Mouse (Mus musculus) spleen, postnatal 4 days (tissue): ENCODE results near the gene Gm11444.

Experiments used
- DNase-seq, 2 experiments: peaks; one replicate each; pipeline ENCODE4 v3.0.0; 2022; ENCODE audit warnings: low spot score in 2 of 2

The Gm11444 gene

GRCm38 (mm10) chr11:85857997-85858698 is 8.0 kb upstream of the Gm11444 start:
- no peak for DNase-seq

GRCm38 (mm10) chr11:85850758-85851157 is 625 bp upstream of the Gm11444 start:
- DNase-seq = no peak

- peak; percentile 50 to 77 for DNase-seq
Observed at GRCm38 (mm10) chr11:85849037-85849436, 1.1 kb downstream of the Gm11444 start.

- DNase-seq = no peak
Observed at GRCm38 (mm10) chr11:85846509-85846908, 3.6 kb downstream of the Gm11444 start.

- DNase-seq = no peak
Observed at GRCm38 (mm10) chr11:85845921-85846320, 4.2 kb downstream of the Gm11444 start.

DNA sequence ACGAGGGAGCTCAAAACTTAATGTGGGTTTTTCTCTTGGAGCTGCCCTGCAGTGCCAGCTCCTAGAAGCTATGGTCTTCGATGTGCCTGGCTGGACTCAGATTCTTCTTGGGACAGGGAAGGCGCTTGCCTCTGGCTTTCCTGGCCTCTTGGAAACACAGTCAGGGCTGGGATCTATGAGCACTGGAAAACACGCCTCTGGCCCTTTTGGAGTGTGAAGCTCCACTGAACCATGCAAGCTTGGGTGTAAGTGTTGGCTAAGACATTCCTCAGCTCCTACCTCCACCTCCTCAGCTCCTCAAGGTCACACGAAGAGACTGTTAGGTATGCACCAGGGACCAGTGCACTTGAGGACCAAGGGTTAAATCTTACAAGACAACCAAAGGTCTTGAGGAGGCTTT is 5.2 kb downstream of the Gm11444 start:
- no peak for DNase-seq

GRCm38 (mm10) chr11:85844144-85844965 is 5.8 kb downstream of the Gm11444 start:
- peak; percentile 71 to 88 for DNase-seq

DNA sequence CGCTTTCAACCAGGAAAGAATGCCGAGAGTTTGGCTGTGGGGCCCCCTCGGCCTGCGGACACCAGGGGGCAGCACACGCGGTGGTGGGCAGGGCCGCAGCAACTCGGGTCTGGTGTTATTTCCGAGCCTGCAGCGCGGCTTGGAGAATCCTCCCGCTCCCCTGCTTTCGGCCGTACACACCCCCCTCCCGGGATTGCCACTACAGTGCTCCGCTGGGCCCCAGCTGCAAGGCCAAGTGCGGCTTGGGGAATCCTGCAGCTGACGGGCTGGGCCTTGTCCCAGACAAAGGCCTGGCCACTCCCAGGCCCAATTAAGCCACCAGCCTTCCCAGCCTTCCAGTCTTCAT is 6.8 kb downstream of the Gm11444 start:
- DNase-seq = peak; percentile 62 to 86

- no peak for DNase-seq
Observed at GRCm38 (mm10) chr11:85842596-85843346, 7.4 kb downstream of the Gm11444 start.

DNA sequence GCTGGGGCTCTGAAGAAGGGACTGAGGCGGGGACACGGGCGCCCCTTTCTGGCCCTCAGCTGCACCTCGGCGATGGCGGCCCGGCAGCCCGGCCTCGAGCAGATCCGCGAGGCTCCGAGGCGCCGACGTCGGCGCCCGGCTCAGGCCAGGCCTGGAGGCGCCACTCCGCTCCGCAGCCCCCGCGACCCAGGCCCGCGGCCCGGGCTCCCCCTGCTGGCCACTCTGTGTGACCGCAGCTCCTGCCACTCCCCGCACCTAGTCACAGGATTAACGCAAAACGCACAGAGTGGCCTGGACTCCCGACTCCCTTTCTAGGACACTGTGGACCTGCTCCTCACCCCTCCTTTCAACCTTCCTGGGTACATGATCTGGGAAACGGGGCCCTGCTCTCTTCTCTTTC is 8.2 kb downstream of the Gm11444 start:
- peak; percentile 55 to 84 for DNase-seq

DNA sequence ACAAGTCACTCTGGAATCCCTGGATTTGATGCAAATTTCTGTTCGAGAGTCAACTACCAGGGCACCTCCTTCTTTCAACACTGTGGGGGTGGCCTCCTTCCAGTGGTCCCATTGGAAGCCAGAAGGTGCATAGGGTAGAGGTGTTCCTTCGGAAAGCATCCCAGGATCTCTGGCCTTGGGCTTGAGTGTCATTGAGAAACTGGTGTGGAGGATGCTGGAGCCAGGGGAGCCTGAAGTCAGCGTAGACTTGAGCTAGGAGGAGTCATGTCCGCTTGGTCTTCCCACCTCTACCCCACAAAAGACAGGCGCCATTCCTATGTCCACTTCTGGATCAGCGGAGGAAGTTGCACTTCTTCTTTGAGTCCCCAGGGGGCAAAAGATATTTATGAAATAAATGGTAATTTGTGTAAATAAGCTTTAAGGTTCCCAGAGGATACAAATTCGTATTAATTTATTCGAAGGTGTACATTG is 8.9 kb downstream of the Gm11444 start:
- DNase-seq = no peak

GRCm38 (mm10) chr11:85840803-85841145 is 9.4 kb downstream of the Gm11444 start:
- DNase-seq = no peak

GRCm38 (mm10) chr11:85840031-85840802 is 9.9 kb downstream of the Gm11444 start:
- no peak for DNase-seq

GRCm38 (mm10) chr11:85839258-85840030 is 10.7 kb downstream of the Gm11444 start:
- no peak for DNase-seq

DNA sequence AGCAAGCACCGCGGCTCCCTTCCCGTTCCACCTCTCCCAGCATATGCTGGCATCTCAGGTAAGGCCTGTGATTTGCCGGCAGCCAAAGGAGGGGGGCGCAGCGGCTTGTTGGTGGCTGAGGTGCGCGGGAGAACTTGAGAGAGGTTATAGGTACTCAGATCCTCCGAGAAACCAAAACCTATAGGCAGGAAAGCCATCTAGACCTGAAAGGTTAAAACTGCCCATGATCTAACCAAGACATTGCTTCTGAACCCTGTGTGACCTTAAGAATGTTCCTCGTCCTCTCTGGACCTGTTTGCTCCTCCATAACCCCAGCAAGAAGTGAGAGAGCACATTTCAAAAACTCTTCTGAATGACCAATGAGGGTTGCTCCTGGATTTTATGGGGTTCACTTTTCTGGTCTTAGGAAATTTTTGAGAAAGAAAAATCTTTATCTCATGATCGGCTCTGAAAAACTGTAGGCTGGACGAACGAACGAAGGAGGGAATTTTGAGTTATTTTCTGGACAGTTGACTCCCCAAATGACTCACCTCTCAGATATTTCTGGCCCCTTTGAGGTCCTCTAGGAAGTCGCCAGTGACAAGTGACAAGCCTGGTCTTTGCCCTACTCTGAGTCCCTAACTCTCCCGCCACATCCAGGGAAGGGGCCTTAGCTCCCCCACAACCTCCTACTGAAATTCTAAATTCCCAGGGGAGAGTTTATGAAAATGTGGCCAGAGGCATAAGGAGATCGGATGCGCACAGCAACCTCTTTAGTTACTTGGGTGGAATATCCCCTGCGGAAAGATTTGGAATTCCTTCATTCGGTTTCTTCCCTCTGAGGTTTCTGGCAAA is 11.5 kb downstream of the Gm11444 start:
- DNase-seq = no peak

DNA sequence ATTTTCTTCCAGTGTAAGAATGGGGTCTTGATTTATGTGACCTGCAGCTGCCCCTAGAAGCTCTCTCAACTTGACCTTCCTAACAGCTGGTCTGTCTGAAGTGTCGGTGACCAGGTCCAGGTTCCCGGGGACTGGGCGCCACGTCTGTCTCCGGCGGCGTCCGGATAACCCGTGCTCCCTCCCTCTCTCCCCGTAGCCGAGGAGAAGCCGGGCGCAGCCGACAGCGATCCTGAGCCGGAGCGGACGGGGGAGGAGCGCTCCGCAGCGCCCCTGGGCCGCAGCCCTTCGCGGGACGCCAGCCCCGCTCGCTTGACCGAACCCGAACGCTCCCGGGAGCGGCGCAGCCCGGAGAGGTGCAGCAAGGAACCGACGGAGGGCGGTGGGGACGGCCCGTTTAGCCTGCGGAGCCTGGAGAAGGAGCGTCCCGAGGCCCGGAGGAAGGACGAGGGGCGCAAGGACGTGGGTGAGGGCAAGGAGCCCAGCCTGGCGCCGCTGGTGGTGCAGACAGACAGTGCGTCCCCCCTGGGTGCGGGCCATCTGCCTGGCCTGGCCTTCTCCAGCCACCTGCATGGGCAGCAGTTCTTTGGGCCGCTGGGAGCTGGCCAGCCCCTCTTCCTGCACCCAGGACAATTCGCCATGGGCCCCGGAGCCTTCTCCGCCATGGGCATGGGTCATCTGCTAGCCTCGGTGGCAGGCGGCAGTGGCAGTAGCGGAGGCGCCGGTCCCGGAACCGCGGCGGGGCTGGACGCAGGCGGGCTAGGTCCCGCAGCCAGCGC is 12.3 kb downstream of the Gm11444 start:
- no peak for DNase-seq

DNA sequence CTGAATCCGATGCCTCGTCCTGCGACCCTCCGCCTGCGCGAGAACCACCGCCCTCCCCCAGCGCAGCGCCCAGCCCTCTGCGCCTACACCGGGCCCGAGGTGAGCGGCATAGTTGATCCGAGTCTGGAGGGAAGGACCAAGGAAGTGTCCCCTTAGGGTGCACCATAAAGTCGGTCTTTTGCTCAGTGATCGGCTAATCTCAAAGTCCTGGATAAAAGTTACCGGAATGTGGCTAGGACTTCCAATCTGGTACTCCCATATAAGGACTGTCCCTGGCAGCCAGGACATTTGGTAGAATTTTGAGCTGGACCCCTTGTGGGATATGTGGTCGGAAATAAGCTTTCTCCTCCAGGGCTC is 12.9 kb downstream of the Gm11444 start:
- no peak for DNase-seq

DNA sequence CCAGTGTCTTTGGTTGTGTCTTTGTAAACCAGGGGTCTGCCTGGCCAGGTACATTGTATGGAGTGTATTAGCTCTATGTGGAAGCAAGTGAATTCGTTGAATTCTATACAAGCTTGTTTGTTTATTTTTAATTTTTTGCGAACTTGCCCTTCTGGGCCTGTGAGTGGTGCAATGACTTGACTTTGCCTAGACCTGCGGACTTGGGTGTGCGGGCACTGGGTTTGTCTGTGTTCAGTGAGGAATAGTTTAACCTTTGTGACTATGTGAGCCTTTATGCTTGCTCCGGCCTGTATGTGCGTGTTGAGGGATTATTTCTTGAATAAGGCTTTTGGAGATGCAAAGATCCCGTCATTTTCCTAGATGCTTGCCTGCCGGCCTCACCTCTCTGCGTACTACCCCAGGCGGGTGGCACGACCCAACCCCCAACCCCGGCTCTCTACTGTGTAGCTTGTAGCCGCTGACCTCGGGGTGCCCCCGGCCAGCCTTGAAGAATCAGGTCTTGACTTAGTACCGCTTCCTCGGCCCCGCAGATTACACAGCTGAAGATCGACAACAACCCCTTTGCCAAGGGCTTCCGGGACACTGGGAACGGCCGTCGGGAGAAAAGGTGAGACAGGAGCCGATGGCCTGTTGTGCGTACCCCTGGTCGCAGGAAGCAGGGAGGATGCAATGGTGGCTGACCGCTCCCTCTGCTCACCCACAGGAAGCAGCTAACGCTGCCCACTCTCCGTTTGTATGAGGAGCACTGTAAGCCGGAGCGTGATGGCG is 13.4 kb downstream of the Gm11444 start:
- no peak for DNase-seq
